Mouse (Mus musculus) embryonic fibroblast, embryonic 13.5 days (primary cell): ENCODE measurements around the gene Galnt10. TPM values are rescaled to one million over a fixed set of nuclear protein-coding genes. Genes with fewer than 3 reads are reported as not detected.

ENCODE experiments used
- H3K27ac ChIP-seq: 2 replicates; pipeline ENCODE4 v1.5.1; 2012; ENCODE audit warnings: low read length, control low read depth, inconsistent platforms; ENCODE audit not compliant: insufficient read depth
- H3K4me1 ChIP-seq: 2 replicates; pipeline ENCODE4 v1.6.1; 2011; ENCODE audit warnings: low read length; ENCODE audit not compliant: control insufficient read depth, insufficient read depth
- H3K4me3 ChIP-seq: 2 replicates; pipeline ENCODE4 v1.5.1; 2011; ENCODE audit warnings: mild to moderate bottlenecking, control low read depth, low read length; ENCODE audit not compliant: insufficient read depth
- CTCF ChIP-seq: IDR thresholded peaks from 2 replicates; pipeline ENCODE4 v1.5.1; 2011; ENCODE audit warnings: mild to moderate bottlenecking, control low read depth, low read length, moderate library complexity, borderline replicate concordance; ENCODE audit not compliant: insufficient read depth
- POLR2A ChIP-seq: IDR thresholded peaks from 2 replicates; pipeline ENCODE4 v1.6.1; 2011; ENCODE audit warnings: low read depth, mild to moderate bottlenecking, control low read depth, low read length, moderate library complexity
- polyA plus RNA-seq: library from polyadenylated mRNA; stranded (reverse); fragments of >200 nt; gene quantifications from 2 replicates; pipeline ENCODE4 v1.2.4, GENCODE M21; 2011; ENCODE audit warnings: low read depth; ENCODE audit not compliant: missing spikeins, insufficient read length

Gene Galnt10
- polyA plus RNA-seq, 1 experiment, result 51.8 TPM

DNA sequence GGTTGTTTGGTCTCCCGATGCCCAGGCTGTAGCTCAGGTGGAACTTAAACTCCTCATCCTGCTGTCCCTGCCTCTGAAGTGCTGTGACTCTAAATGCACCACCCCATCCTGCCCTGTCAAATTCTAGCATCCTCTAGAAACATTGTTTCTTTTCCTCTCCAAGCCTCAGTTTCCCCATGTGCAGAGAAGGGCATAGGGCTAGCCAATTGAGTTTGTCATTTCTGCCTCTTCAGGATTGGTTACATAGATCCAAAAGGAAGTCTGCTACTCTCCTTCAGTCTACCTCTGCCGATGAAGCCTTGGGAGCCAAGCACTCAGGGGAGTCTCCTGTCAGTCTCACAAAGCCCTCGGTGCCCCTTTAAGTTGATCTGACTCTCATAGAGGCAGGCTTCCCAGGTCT, 190.7 kb downstream of the Galnt10 start:
- Histone ChIP-seq H3K4me1 (no peaks in the 10 kb centered on the region), H3K4me3 (no peak overlapping the region), H3K27ac (no peak overlapping the region)
- no peak for TF ChIP-seq POLR2A
- TF ChIP-seq CTCF, result no peak

DNA sequence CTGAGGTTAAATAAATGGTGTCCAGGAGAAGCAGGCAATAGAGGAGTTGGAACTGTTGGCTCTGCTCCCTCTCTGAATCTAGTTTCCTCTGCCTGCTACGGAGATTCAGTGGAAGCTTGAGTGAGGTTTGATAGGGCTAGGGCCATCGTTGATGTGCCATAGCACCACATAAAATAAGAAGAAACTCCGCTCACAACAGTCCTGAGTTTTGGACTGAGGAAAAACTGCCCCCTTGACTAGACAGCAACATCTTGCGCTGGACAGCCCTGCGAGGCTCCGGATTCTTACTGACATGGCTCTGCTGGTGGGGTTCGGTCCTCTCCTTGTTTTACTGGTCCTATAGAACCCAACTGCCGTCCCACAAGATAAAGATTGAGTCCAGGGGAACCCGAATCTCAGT, 191.2 kb downstream of the Galnt10 start:
- Histone ChIP-seq H3K4me3 (no peak overlapping the region), H3K27ac (no peak overlapping the region), H3K4me1 (no peaks in the 10 kb centered on the region)
- TF ChIP-seq CTCF (no peak), POLR2A (no peak)

Other genes starting within 250 kb of the Galnt10 start
- 40.2 and 42.4 TPM in 2 replicates for gene Fam114a2, start 126.8 kb upstream of the Galnt10 start, polyA plus RNA-seq
- 43.9 and 52.4 TPM in 2 replicates for gene Mfap3, start 126.8 kb upstream of the Galnt10 start, polyA plus RNA-seq
- 21.0 and 23.7 TPM in 2 replicates for gene Sap30l, start 156.2 kb downstream of the Galnt10 start, polyA plus RNA-seq
- 0.40 and 0.53 TPM in 2 replicates for gene Hand1, start 187.4 kb downstream of the Galnt10 start, polyA plus RNA-seq